Mouse (Mus musculus): Measurements from ENCODE around the gene Rgs7bp. TPM values are rescaled to one million over a fixed set of nuclear protein-coding genes. Genes with fewer than 3 reads are reported as not detected.

Gene Rgs7bp
- total and polyA plus RNA-seq, 3 experiments, result 1.1 to 4.9 (median 4.3) TPM

- Histone ChIP-seq H3K27me3 (ENCODE audit: control insufficient read depth, insufficient read depth, low read length) (no peaks in the 10 kb centered on the region), H3K27ac (no peak overlapping the region), H3K36me3 (ENCODE audit: control insufficient read depth, insufficient read depth, low read length) (no peaks in the 10 kb centered on the region), H3K4me3 (no peak overlapping the region), H3K9ac (ENCODE audit: low read depth, low read length) (no peak overlapping the region), H3K4me1 (ENCODE audit: control insufficient read depth, insufficient read depth, low read length) (no peaks in the 10 kb centered on the region), H3K79me2 (replicated peaks; ENCODE audit: control insufficient read depth, insufficient read depth, low read length) (no peaks in the 10 kb centered on the region)
- intact Hi-C loops (cut with DNase I), result no loop called here
- no peak for DNase-seq
- no peak for TF ChIP-seq CTCF (IDR thresholded peaks at IDR 0.05)
- TF ChIP-seq POLR2A (IDR thresholded peaks at IDR 0.05; ENCODE audit: insufficient read depth, low read depth, low read length), result no peak
- TF ChIP-seq EP300 (IDR thresholded peaks at IDR 0.05; ENCODE audit: insufficient read depth, low read depth, low read length), result no peak
- WGBS, result 47% methylated on average over 3 of the region's 3 CpGs
Measured at GRCm38 (mm10) chr13:105028276-105028675, 26.5 kb downstream of the Rgs7bp start.

- Histone ChIP-seq H3K4me1 (ENCODE audit: control insufficient read depth, insufficient read depth, low read length) (no peaks in the 10 kb centered on the region), H3K27me3 (ENCODE audit: control insufficient read depth, insufficient read depth, low read length) (no peaks in the 10 kb centered on the region), H3K36me3 (ENCODE audit: control insufficient read depth, insufficient read depth, low read length) (no peaks in the 10 kb centered on the region), H3K9ac (ENCODE audit: low read depth, low read length) (no peak overlapping the region), H3K79me2 (replicated peaks; ENCODE audit: control insufficient read depth, insufficient read depth, low read length) (no peaks in the 10 kb centered on the region), H3K27ac (no peak overlapping the region), H3K4me3 (no peak overlapping the region)
- intact Hi-C loops (cut with DNase I), result no loop called here
- no peak for DNase-seq
- no peak for TF ChIP-seq POLR2A (IDR thresholded peaks at IDR 0.05; ENCODE audit: insufficient read depth, low read depth, low read length)
- TF ChIP-seq EP300 (IDR thresholded peaks at IDR 0.05; ENCODE audit: insufficient read depth, low read depth, low read length), result no peak
- TF ChIP-seq CTCF (IDR thresholded peaks at IDR 0.05), result no peak
- 70% methylated on average over 9 of the region's 9 CpGs for WGBS
Measured at GRCm38 (mm10) chr13:105016577-105016976, 38.2 kb downstream of the Rgs7bp start.

GRCm38 (mm10) chr13:105015710-105016404 is 38.9 kb downstream of the Rgs7bp start:
- H3K27ac ChIP-seq, result no peak overlapping the region
- H3K4me1 ChIP-seq (ENCODE audit: control insufficient read depth, insufficient read depth, low read length), result no peaks in the 10 kb centered on the region
- no peak overlapping the region for H3K9ac ChIP-seq (ENCODE audit: low read depth, low read length)
- intact Hi-C loops (cut with DNase I), result no loop called here
- H3K27me3 ChIP-seq (ENCODE audit: control insufficient read depth, insufficient read depth, low read length), result no peaks in the 10 kb centered on the region
- no peaks in the 10 kb centered on the region for H3K36me3 ChIP-seq (ENCODE audit: control insufficient read depth, insufficient read depth, low read length)
- no peak for DNase-seq
- no peak overlapping the region for H3K4me3 ChIP-seq
- H3K79me2 ChIP-seq (replicated peaks; ENCODE audit: control insufficient read depth, insufficient read depth, low read length), result no peaks in the 10 kb centered on the region
- TF ChIP-seq POLR2A (IDR thresholded peaks at IDR 0.05; ENCODE audit: insufficient read depth, low read depth, low read length) (no peak), CTCF (IDR thresholded peaks at IDR 0.05) (no peak), EP300 (IDR thresholded peaks at IDR 0.05; ENCODE audit: insufficient read depth, low read depth, low read length) (no peak)
- 84% methylated on average over 8 of the region's 8 CpGs for WGBS

GRCm38 (mm10) chr13:105011300-105011699 is 43.4 kb downstream of the Rgs7bp start:
- no peak for DNase-seq
- no peaks in the 10 kb centered on the region for H3K79me2 ChIP-seq (replicated peaks; ENCODE audit: control insufficient read depth, insufficient read depth, low read length)
- no peaks in the 10 kb centered on the region for H3K36me3 ChIP-seq (ENCODE audit: control insufficient read depth, insufficient read depth, low read length)
- 96% methylated on average over 5 of the region's 5 CpGs for WGBS
- TF ChIP-seq POLR2A (IDR thresholded peaks at IDR 0.05; ENCODE audit: insufficient read depth, low read depth, low read length), result no peak
- no peak for TF ChIP-seq EP300 (IDR thresholded peaks at IDR 0.05; ENCODE audit: insufficient read depth, low read depth, low read length)
- no peak for TF ChIP-seq CTCF (IDR thresholded peaks at IDR 0.05)
- H3K27me3 ChIP-seq (ENCODE audit: control insufficient read depth, insufficient read depth, low read length), result no peaks in the 10 kb centered on the region
- H3K27ac ChIP-seq, result no peak overlapping the region
- intact Hi-C loops (cut with DNase I), result no loop called here
- no peaks in the 10 kb centered on the region for H3K4me1 ChIP-seq (ENCODE audit: control insufficient read depth, insufficient read depth, low read length)
- no peak overlapping the region for H3K9ac ChIP-seq (ENCODE audit: low read depth, low read length)
- no peak overlapping the region for H3K4me3 ChIP-seq

- Histone ChIP-seq H3K36me3 (ENCODE audit: control insufficient read depth, insufficient read depth, low read length) (no peaks in the 10 kb centered on the region), H3K27me3 (ENCODE audit: control insufficient read depth, insufficient read depth, low read length) (no peaks in the 10 kb centered on the region), H3K27ac (no peak overlapping the region), H3K4me1 (ENCODE audit: control insufficient read depth, insufficient read depth, low read length) (no peaks in the 10 kb centered on the region), H3K79me2 (replicated peaks; ENCODE audit: control insufficient read depth, insufficient read depth, low read length) (no peaks in the 10 kb centered on the region), H3K4me3 (no peak overlapping the region), H3K9ac (ENCODE audit: low read depth, low read length) (no peak overlapping the region)
- intact Hi-C loops (cut with DNase I), result no loop called here
- no peak for DNase-seq
- 82% methylated on average over 2 of the region's 2 CpGs for WGBS
- no peak for TF ChIP-seq CTCF (IDR thresholded peaks at IDR 0.05)
- TF ChIP-seq EP300 (IDR thresholded peaks at IDR 0.05; ENCODE audit: insufficient read depth, low read depth, low read length), result no peak
- no peak for TF ChIP-seq POLR2A (IDR thresholded peaks at IDR 0.05; ENCODE audit: insufficient read depth, low read depth, low read length)
Measured at GRCm38 (mm10) chr13:105008891-105009290, 45.8 kb downstream of the Rgs7bp start.

- DNase-seq, result no peak
- H3K4me3 ChIP-seq, result no peak overlapping the region
- no peaks in the 10 kb centered on the region for H3K36me3 ChIP-seq (ENCODE audit: control insufficient read depth, insufficient read depth, low read length)
- no peaks in the 10 kb centered on the region for H3K79me2 ChIP-seq (replicated peaks; ENCODE audit: control insufficient read depth, insufficient read depth, low read length)
- no peak overlapping the region for H3K9ac ChIP-seq (ENCODE audit: low read depth, low read length)
- intact Hi-C loops (cut with DNase I), result no loop called here
- peaks cover 2% of the 10 kb centered on the region; the same call in 1 of the 2 replicates for H3K4me1 ChIP-seq (ENCODE audit: control insufficient read depth, insufficient read depth, low read length)
- H3K27ac ChIP-seq, result no peak overlapping the region
- no peaks in the 10 kb centered on the region for H3K27me3 ChIP-seq (ENCODE audit: control insufficient read depth, insufficient read depth, low read length)
- TF ChIP-seq CTCF (IDR thresholded peaks at IDR 0.05), result no peak
- no peak for TF ChIP-seq EP300 (IDR thresholded peaks at IDR 0.05; ENCODE audit: insufficient read depth, low read depth, low read length)
- no peak for TF ChIP-seq POLR2A (IDR thresholded peaks at IDR 0.05; ENCODE audit: insufficient read depth, low read depth, low read length)
- WGBS, result 71% methylated on average over 2 of the region's 2 CpGs
Measured at GRCm38 (mm10) chr13:105002831-105003157, 51.9 kb downstream of the Rgs7bp start.

All from heart, adult 2 months (tissue).